Mouse (Mus musculus) ES-Bruce4 (cell line): Measurements from ENCODE around the gene Phf13.

ENCODE experiments used
- CTCF ChIP-seq: IDR thresholded peaks from one replicate; pipeline ENCODE4 v1.8.1; 2011; ENCODE audit warnings: low read depth, low read length
- POLR2A ChIP-seq: IDR thresholded peaks from one replicate; pipeline ENCODE4 v1.8.1; 2011; ENCODE audit warnings: low read length; ENCODE audit not compliant: insufficient read depth

DNA sequence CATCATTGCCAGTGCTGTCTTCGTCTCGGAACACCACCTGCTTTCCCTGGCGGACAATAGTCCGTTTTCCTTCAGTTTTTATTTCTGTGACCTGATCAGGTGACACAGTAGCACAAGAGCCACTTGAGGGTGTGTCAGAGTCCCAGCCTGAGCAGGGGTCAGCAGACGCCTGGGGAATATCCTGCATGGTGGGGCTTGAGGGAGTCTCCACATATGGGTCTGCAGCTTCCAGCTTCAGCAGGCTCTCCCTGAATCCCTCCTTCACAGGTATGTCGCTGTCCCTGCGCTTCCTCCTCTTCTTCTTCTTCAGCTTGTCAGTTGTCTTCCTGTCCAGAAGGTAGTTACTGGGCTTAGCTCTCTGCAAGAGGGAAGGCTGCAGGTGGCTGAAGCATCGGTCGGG is 4.0 kb downstream of the Phf13 start:
- no peak for TF ChIP-seq CTCF
- no peak for TF ChIP-seq POLR2A
